Mouse (Mus musculus): ENCODE results near the gene Slc16a3. TPM values are rescaled to one million over a fixed set of nuclear protein-coding genes. Genes with fewer than 3 reads are reported as not detected.

Gene Slc16a3
- polyA plus RNA-seq, 3 experiments from 2014 or later, result 2.9 to 4.0 (median 3.4) TPM

DNA sequence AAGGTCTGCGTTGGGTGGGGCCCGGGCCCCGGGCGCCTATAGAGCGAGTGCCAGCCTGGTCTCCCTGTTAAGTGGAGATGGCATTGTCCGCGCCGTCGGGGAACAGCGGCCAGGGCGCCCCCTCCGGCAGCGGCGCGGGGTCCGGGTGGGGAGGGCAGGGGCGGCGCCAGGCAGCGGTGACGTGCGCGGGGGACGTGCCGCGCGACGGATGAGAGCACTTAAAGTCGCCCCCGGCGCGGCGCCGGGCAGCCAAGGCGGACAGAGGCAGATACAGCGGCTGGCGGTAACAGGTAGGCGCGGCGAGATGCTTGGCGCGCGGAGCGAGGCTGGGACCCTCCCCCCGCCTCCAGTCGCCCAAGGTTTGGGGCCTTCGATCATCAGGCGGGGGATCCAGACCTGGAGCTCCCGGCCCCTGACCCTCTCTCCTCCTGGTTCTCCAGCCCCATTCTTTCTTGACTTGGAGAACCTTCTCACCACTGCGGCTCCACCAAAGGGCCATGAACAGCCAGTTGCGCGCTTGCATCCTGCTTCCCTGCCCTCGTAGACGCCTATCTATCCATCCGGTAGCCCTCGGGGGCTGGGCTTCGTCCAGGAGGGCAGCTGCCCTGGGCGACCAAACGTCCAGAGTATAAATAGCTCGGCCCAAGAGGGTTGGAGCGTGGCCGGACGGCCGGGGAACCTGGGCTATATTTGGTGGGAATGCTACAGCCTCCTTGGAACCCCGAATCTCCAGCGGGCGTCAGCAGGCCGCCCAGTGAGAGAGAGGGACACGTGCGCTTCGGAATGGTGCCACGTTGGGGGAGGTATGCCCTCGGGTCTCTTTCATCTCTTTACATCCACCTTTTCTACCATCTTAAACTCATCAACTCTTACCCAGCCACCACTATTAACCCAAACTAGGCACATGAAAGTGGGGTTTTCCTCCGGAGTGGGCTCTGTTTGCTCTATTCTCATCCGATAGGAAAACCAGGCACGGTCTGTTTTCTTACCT lies 876 bp downstream of the Slc16a3 start:
- ATAC-seq, result peak; percentile 57

- no peak for ATAC-seq
Measured at GRCm38 (mm10) chr11:120949863-120950262, 1.6 kb downstream of the Slc16a3 start.

- ATAC-seq, result peak; percentile 74
Measured at GRCm38 (mm10) chr11:120950281-120951202, 2.3 kb downstream of the Slc16a3 start.

- ATAC-seq, result no peak
Measured at GRCm38 (mm10) chr11:120951237-120951636, 3.0 kb downstream of the Slc16a3 start.

- ATAC-seq, result no peak
Measured at GRCm38 (mm10) chr11:120951731-120952730, 3.8 kb downstream of the Slc16a3 start.

DNA sequence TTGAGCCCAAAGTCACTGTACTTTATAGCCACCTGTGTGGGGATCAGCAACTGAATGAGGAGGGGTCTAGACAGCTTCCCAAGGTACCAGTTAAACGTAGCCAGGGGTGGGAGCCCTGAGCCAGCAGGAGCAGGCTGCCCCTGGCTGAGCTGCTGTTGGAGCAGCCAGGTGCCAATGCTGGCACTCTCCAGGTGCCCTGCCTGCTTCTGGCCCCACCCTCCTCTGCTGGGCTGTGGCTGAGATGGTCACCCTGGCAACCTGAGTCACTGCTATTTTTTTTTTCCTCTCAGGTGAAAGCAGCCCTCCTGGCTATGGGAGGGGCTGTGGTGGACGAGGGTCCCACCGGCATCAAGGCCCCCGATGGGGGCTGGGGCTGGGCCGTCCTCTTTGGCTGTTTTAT lies 6.7 kb downstream of the Slc16a3 start:
- ATAC-seq, result no peak

DNA sequence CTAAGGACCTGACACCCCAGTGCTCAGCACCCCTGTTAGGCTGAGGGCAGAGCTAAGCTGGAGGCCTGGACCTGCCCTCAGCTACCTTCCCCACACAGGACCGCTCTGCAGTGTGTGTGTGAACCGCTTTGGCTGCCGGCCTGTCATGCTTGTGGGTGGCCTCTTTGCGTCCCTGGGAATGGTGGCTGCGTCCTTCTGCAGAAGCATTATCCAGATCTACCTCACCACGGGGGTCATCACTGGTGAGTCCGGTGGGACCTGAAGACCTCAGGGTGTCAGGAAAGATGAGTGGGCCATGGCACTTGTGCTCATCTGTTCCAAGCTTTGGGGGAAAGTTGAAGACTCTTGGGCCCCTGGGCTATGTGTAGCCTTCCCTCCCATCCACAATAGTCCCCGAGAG lies 7.4 kb downstream of the Slc16a3 start:
- ATAC-seq, result no peak

DNA sequence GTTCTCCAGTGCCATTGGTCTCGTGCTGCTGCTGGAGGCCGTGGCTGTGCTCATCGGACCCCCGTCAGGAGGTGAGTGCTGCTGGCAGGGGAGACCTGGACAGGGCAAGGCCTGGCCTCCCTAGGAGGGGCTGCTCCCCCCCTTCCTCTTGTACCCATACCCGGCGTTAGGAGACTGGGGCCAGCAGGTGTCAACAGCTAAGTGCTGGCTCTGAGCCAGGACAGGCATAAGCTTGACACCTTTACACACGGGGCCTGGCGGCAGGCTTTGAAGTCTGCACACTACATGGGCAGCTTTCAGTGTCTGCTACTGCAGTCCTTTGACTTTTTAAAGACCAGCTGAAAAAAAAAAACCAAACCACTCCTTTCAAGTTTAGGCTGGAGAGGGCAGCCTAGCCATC lies 8.8 kb downstream of the Slc16a3 start:
- ATAC-seq, result no peak

DNA sequence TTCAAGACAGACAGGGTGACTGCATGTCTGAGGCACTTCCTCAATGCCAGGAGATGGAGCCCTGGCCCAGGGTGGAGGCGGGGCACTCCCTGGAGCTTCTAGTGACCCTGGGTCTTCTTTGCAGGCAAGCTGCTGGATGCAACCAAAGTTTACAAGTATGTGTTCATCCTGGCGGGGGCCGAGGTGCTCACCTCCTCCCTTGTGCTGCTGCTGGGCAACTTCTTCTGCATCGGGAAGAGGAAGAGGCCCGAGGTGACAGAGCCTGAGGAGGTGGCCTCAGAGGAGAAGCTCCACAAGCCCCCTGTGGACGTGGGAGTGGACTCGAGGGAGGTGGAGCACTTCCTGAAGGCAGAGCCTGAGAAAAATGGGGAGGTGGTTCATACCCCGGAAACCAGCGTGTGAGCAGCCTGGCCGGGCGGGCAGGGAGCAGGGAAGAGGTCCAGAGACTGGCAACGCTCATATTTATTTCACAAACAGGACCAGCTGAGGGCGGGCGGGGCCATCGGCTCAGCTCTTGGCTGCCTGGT lies 9.5 kb downstream of the Slc16a3 start:
- ATAC-seq, result no peak

DNA sequence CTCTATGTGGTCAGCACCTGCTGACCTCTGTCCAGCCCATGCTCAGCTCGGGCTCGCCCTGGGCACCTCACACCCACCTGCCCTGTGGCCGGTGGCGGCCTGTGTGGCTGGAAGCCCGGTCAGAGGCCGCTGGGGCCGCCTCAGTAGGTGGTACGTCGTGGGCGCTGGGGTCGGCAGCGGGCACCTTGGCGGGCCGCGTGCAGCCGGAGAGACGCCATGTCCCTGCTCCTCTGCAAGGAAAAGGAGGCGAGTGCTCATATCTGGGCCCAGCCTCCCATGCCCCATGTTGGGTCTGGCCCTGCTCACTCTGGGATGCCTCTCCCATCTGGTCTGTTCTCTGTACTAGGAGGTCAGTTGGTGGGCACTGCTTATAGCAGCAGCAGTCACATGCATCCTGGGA lies 10.8 kb downstream of the Slc16a3 start:
- ATAC-seq, result no peak

DNA sequence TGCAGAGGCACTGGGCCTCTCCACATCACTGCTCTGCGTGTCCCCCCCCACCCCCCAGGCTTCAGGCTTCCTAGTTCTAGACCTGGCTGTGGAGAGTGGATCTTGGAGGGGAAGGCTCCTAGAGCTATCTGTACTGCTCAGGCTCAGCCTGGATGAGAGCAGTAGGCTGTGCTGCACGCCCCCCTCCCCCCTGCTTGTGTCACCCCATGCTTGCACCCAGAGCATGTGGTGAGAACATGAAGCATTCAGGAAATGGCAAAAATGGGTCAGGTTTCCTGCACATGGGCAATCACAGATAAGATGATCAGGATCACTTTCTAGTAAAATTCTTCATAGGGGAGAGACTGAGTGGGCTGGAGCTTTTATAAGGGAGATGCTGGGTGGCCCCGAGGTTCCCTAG lies 11.3 kb downstream of the Slc16a3 start:
- peak; percentile 38 for ATAC-seq

DNA sequence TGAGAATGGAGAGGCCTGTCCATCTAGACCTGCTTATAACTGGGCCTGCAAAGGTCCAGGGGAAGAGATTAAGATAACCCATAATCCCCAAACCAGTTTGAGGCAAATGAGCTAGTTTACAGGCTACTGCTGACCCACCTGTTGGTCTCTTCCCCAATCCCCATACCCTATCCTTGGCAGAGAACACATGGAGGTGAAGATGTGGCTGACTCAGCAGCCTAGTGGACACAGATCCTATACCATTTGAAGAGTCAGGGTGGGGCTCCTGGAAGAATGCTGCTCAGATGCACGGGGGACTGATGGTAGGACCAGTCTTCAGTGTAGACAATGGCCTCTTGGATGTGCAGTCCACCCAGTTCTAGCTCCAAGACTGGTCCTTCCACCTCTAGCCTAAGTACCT lies 12.0 kb downstream of the Slc16a3 start:
- ATAC-seq, result no peak

- ATAC-seq, result no peak
Measured at GRCm38 (mm10) chr11:120961594-120961993, 13.3 kb downstream of the Slc16a3 start.

DNA sequence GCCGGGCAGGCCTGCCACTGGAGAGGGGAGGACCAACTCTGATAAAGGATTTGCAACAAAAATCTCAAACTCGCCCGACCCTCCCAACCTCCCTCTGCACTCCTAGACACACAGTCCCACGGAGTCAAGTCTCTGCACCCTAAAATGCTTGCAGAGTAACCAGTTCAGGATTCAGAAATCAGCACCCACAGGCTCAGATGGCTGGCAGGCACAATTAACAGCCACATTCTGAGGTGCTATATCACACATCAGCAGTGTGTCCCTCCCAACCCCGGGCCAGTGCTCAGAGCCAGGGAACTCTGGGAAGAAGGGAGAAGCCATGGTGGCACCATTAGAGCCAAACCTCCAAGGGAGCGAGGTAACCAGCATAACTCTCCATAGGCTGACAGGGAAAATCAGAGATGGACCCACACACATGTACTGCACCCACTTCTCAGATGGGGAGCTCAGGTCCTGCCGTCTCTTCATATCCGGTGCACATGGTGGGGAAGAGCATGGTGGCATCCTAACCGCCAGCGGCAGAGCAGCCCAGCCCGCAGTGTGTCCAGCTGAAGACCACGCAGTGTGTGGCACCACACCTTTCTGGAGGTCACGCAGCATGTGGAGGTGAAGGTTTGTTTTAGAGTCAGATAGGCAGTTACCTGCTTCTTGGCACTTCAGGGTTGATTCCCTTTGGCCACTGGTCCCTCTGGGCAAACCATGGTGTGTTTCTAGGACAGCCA lies 13.9 kb downstream of the Slc16a3 start:
- ATAC-seq, result no peak

- no peak for ATAC-seq
Measured at GRCm38 (mm10) chr11:120962909-120963308, 14.6 kb downstream of the Slc16a3 start.

DNA sequence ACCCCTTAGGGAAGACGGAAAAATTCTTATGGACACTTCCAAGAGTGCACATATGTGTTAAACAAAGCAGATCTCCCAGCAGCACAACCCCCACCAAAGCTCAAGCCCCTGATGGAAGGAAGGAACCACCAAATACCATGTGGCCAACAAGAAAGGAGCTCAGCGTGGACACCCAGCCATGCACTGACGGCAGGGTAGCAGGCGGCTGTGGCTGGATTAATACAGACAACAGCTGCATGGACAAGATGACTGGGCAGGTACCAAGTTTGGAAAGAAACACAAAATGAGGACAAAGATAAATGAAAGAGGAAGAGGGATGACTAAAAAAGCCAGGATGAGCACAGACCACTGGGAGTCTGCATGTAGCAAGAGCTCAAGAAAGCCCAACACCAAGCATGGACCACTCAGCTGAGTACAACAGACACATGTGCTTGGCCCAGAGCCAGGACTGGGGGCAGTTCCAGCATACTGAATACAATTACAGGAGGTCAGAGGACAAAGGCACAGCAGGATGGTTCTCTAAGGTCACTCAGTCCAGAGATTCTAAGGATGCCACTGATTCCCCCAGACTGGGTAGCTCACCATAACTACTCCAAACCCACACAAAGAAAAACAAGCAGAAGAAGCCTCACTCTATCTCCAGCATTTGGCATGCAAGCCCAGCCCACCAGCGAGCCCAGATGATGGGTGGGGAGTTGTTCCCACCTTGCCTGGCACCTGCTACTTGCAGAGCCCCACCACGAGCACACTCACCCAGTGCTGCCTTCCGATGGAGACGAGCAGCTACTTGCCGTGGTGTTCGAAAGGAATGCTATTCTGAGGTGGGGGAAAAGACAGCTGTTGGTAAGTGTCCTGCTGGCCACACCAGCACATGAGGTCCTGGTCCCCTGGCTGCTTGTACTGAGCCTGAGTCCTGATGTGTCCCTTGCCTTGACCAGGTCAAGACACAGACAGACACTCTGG lies 16.2 kb downstream of the Slc16a3 start:
- ATAC-seq, result no peak

- no peak for ATAC-seq
Measured at GRCm38 (mm10) chr11:120965587-120965986, 17.3 kb downstream of the Slc16a3 start.

- ATAC-seq, result no peak
Measured at GRCm38 (mm10) chr11:120969742-120970141, 21.5 kb downstream of the Slc16a3 start.

DNA sequence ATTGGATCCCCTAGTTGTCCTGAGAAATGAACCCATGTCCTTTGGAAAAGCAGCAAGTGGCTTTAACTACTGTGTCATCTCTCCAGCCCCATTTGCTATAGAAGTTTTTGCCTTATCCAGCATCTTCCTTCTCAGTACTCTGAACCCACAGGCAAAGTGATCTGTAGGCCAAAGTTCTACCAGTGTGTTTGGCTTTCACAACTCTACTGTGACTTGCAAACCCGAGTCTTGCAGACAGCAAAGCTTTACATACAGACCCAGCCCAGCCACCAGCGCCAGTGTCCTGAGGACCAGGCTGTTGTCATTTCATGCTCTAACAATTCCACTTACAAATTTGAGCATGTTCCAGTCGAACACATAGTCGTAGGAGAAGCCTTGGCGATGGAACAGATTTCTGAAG lies 23.0 kb downstream of the Slc16a3 start:
- no peak for ATAC-seq

GRCm38 (mm10) chr11:120973318-120973717 lies 25.0 kb downstream of the Slc16a3 start:
- ATAC-seq, result no peak
